Mouse (Mus musculus) urinary bladder, postnatal 10 days (tissue): Measurements from ENCODE around the gene Atg9a.

Experiments
- DNase-seq: peaks from one replicate; pipeline ENCODE4 v3.0.0; 2022; ENCODE audit warnings: low spot score

Atg9a gene

DNA sequence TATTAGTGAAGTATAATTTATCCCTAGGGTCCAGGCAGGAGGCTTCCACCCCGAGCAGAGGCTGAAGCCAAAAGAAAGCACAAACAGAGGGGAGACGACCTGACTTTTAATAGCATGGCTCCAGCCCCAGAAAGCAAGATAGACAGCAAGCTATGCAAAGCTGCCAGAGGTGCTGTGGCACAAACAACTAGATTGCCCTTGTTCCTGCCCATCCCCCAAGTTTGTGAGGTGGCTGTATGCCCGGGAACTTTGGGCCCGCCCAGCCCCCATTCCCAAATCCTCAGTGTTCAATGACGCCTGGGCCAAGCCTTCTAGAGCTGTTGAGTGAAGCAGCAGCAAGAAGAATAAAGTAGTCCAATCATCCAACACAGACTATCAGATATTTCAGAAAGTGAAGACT lies 22.9 kb upstream of the Atg9a start:
- DNase-seq, result no peak

DNA sequence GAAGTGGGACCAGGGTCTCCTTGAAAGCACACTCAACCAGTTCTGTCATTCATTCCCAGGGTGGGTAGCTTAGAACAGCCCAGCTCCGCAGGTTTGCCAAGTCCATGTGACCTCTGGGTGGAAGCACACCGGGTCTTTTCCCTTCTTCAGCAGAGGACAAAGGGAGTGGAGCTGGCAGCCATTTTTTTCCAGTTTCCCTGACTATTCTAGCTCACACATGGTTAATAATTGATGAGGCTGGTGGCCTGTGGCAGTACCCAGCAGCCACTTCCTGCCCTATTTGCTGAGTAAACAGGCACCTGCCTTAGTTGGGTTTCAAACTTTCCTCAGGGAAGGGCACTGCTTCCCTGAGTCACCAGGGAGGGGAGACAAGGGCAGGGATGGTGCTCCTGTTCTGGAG lies 22.4 kb upstream of the Atg9a start:
- DNase-seq, result no peak

DNA sequence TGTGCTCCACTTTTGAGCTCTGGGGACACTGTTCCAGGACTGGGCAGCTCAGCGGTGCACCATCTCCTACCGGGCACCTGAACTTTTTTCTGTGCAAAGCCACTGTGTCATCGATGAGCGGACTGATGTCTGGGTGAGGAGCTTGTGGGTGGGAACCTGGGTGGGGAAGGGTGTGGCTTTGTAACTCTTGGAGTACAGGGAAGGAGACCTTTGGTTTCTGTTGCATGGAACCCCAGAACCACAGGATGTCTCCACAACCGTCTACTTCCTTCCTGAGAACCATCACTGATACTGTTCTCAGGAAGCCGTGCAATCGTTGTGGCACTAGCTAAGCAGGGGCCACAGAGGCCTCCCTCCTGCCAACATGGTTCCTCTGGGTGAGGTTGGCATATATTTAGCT lies 21.1 kb upstream of the Atg9a start:
- DNase-seq, result no peak

DNA sequence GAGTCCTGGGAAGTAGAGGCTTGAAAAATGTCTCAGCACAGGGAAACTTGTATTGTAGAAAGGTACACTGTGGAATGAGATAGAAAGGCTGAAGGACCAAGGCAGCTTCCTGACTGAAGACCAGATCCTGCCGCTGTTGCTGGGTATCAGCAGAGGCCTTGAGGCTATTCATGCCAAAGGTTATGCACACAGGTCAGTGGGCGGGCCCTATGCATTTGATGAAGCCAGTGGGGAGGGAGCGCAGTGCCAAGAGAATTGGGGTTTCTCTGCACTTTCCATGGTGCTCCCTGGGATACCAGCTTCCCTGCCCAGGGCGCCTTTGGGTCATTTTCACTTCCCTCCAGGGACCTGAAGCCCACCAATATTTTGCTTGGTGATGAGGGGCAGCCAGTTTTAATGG lies 20.5 kb upstream of the Atg9a start:
- DNase-seq, result no peak

DNA sequence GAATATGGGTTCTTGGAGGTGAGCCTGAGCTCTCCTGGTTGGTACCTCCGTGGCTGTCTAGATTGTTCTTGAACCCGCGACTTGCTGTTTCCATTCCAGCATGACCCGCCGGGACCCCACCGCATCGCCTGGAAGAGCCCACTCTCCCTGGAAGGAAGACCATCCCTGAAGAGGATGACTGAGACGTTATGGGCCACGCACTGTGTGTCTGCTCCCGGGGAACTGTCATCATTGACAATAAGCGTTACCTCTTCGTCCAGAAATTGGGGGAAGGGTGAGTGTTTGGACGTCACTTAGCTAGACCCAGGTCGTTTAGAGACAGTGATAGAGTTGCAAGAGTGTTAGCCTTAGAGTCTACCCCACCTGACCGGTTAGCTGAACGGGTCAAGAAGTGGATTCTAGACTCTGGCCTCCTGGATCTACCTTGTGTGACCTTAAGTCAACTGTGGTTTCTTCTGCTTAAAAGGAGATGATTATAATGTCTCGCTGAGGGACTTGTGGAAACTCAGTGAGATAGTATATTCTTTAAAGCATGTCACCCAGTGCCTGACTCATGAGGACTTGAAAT lies 19.2 kb upstream of the Atg9a start:
- DNase-seq, result no peak

DNA sequence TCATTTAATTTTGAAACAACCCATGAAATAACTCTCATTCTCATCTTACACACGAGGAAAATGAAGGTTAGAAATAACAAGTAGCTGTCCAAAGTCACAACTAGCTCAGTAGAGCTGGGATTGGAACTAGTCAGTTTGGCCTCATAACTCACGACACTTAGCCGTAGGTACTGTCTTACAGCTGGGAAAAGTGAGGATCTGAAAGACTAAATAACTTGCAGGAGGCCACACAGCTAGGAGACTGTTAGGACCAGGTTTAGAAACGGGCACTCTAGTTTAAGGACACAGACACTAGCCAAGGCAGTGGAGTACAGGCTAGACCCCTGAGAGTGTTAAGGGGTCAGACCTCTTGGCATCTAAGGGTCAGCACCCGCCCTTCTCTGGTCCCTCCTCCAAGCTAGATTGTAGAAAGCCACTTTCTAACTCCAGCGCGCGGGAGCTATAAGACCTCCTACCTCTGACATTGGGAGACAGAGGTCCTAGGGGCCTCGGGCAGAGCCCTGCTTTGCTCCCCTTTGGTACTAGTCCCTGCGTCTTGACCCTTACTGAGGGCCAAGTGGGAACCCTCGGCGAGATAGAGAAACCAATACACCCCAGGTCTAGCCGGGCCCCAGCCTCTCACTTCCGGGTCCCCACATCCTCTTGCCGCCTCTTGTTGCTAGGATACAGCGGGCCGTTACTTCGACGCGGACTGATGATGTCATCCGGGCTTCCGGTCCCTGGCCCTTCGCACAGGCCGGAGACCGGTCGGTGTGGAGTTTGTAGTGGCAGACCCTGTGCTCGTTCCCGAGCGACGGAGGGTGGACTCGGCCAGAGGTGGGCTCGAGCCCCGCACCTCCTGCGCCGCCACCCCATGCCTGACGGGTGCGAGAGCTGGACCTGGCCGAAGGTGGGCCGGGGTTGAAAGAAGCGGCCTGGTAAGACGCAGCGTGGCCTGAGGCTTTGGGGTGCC lies 18.4 kb upstream of the Atg9a start, which contains the start of the genes Glb1l and Stk16:
TSS of gene Glb1l (minus strand) at position 678 of the 952 bp plus-strand sequence.
TSS of gene Stk16 (plus strand) at position 703 of the 952 bp plus-strand sequence.
- DNase-seq, result peak; percentile 87

DNA sequence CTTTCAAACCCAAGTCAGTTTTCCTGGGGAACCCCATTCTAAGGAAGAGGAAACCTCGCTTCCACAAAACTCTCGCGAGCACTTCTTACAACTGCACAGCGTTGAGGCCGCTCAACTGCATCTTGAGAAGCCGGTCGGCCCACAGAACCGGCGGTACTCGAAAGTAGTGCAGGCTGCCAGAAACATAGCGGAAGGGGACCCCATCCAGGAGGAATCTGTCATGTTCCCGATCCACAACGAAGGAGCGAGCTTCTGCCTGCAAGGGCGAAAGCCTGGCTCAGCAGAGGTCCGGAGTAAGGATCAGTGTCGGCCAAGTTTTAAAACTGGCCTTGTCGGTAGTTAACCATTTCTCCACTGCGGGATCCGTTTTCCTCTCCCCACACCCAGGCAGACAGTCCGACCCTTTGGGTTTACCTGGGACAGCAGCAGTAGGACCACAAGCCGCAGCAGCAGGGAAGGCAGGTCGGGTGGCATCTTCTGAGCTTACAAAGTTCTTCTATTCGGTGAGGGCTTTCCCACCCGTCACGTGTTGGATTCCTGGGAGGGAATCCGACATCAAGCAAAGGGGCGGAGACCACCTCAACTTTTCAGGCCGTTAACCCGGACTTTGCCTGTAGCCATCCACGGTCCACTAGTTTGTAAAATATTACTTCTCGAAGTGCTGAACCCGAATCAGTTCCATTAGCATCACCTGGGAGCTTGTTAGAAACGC lies 17.1 kb upstream of the Atg9a start:
- DNase-seq, result peak; percentile 26

DNA sequence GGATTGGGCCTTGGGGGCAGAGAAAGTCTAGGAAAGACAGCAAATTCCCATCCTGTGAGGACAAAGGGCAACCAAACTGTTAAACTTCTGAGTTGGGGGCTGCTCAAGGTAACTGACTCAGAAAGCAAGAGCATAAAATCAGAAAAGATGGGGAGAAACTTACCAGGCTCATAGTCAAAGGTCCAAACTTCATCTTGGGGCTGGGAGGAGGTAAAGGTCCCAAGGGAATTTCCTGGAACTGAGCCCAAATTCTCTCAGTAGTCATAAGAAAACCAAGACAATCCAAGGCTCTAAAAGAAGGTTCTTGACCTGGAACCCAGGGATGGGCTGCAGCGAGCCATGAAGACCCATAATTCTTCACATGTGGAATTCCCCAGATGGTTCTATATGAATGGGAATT lies 9.2 kb upstream of the Atg9a start:
- DNase-seq, result no peak

DNA sequence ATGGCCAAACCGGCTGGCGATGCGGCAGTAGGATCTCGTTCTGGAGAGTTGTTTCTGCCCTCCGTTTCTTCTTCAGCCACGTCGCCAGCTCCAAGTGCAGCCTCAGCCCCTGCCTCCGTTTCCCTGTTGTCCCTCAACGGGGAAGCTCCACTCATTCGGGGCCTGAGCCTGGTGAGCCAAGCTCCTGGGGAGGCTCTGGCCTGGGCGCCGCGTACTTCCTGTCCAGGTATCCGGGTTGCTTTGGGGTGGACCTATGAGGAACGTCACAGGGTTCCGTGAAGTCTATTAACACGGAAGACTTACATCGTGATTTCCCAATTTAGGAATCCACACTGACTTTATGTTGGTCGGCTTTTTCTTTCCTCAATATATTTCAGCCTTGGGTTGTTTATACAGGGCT lies 456 bp upstream of the Atg9a start:
- no peak for DNase-seq

DNA sequence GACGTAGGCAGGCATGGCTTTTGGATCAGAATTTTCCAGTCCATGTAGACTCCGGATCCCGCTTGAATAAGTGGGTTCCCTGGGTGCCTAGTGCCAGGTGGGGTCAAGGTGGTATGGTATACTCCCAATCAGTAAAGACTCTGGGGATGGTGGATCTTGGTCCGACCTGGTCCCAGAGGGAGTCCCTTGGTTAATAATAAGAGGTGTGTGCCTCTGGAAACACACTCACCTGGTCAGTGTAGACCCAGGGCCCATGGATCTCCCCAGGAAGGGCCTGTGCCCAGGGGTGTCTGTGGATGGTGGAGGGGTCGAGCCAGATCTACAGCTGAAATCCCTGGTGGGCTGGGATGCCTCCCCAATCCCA lies 756 bp downstream of the Atg9a start:
- DNase-seq, result no peak

DNA sequence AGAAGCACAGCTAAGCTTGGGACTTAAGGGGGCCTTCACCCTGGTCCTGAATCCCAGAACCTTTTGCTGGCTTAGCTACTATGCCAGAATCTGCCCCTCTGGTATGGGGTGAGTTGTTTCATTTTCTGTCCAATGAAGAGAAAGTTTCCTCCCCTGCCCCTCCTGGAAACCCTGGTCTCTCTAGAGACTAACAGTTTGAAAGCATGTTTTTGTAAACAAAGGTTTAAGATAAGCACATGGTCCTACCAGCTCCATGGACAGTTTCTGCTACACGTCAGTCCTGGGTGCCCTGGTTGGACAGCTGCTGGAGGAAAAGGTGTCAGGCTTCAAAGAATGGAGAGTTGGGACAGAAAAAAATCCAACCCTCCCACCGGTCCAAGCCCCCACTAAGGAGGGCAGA lies 1.4 kb downstream of the Atg9a start:
- DNase-seq, result no peak

DNA sequence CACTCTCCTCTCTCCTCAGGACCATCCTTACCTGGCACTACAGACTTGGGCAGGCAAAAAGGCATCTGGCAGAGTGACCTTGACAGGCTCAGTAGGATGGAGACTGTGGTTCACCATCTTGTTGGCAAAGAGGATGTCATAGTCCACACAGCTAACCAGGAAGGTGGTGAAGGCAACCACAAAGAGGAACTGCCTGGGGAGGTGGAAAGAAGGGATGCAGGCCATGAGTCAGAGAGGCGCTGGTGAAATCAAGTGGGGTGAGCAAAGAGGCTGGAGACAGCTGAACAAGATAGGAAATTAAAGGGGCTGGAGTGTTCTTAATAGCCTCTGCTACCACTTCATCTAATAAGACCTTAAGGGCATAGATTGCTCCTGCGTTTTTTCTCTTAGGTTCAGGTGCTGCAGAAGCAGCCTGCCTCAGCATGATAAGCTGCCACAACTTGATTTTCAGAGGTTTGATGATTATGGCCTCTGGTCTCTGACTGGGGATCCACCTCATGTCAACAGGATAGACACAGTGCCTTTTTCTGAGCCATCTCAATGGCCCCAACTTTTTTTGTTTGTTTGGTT lies 4.0 kb downstream of the Atg9a start:
- no peak for DNase-seq

DNA sequence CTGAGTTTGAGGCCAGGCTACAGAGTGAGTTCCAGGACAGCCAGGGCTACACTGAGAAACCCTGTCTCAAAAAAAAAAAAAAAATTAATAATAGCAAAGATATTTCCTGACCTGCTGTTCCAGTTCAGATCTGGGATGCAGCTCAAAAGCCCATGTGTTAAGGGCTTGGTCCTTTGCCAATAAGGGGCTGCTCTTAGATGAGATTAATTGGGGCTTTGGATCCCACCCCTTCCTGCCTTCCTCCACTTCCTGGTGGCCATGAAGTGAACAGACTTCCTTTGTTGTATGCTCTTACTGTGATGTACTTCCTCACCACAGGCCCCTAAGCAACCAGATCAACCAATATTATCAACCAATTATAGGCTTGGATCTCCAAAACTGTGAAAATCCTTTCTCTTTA lies 4.9 kb downstream of the Atg9a start:
- DNase-seq, result no peak

DNA sequence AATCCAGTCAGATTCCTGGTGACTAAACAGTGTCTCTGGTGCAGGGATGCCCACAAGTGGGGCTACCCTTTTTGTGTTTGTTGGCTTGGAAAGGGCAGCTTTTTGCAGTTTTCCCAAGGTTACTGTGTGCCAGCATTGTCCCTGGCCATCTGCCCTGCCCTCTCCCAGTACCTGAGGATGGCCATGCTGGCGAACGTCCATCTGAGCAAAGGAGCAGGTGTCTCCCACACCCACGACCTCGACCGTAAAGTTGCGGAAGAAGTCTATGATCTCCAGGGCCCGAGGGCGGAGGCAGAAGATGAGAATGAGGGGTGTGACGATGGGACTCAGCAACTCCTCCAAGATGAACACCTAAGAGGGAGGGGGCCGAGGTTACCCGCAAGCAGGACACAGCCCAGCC lies 6.5 kb downstream of the Atg9a start:
- DNase-seq, result no peak

DNA sequence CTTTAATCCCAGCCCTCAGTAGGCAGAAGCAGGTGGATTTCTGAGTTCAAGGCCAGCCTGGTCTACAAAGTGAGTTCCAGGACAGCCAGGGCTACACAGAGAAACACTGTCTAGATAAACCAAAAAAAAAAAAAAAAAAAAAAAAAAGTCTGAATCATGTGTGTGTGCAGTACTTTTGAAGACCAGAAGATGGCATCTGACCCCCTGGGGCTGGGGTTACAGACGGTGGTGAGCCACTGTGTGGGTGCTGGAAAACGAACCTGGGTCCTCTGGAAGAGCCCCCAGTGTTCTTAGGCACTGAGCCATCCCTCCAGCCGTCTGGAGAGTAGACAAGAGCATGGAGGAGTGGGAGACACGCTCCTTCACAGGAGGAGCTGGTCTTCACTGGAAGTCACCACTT lies 9.8 kb downstream of the Atg9a start:
- DNase-seq, result no peak

DNA sequence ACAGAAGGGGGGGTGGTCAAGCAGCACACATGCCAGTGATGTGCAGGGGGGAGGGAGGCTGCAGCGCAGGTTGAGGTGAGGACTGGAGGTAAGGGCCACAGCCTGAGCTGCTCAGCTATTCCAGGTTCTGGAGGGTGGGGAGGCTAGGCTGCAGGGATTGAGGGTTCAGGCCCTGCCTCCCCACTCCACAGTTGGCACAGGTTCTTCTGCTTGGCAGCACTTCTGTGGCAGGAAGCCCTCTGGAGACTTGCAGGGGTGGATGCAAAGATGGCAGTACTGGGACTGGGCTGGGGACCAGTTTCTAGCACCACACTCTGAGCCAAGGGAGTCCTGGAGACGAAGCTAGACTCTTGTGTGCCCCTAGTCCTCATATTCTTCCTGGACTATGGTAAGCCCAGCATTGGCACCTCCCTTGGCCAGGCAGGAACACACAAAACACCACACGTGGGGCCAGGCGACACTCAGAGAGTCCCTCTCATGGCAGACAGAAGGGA lies 10.6 kb downstream of the Atg9a start:
- DNase-seq, result no peak

DNA sequence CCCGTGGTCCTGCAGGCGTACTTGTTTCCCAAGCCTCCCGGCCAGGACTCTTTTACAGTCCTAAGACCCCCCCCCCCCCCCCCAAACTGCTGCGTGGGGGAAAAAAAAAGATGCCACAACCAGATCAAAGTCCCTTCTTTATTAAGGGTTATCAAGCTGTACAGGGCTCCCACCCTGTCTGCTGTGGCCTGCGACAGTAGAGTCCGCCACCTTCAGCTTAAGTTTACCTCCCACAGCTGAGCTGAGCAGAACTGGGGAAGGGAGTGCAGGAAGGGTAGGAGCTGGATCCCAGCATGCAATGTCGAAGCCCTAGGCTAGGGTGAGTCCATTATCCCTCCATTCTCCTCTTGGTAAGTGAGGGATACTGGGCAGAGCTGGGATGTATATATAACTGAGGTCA lies 11.3 kb downstream of the Atg9a start:
- DNase-seq, result no peak

DNA sequence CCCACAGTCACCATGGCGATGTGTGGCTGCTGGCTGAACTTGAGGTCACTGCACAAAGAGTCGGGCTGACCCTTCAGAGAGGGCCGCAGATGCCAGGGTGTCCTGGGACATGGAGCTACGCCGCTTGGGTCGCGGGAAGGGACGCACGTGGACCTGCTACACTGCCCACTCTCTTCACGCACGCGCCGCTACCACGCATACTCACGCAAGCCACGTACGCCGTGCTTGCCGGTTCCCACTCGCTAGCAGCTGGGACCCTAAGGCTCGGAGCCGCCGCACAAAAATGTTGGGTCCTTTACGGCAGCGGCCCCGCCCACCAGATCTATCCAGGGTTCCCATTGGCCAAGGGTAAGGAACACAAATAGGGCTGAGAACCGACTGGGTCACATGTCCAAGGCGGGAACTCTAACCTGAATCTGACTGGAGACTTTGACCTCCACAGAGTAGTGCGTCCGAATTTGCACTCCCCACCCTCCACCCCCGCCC lies 11.8 kb downstream of the Atg9a start, which contains the start of gene Abcb6:
TSS of gene Abcb6 (minus strand) at position 288 of the 486 bp plus-strand sequence.
- peak; percentile 45 for DNase-seq

DNA sequence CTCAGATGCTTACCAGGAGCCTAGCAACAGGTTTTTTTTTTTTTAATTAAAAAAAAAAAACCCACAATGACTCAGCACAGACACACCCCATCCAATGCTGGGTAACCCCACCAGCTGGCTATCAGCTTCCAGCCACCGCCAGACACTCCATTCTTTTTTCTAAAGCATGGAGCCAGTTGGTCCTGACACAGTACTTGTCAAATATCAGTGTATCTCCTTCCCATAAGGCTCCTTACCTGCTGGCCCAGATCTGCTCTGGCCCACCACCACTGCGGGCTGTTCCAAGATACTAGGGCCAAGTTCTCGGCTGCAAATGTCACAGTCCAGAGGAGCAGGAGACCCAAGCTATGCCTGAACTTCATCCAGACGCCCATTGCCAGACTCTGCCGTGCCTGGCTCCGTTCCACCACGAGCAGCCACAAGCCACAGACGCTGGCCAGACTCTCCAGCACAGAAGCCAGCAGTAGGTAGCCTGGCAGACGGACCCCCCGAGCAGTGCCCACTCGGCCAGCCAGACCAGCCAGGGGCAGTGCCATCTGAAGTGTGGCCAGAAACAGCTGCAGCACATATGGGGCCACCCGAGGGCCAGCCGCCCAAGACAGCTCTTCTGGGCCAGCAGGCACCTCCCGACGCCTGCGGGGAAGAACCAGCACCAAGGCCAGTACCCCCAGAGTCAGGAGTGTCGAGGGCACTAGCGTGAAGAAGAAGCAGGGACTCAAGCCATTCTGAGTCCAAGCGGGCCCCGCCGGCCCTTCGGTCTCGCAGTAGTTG lies 12.5 kb downstream of the Atg9a start:
- no peak for DNase-seq

DNA sequence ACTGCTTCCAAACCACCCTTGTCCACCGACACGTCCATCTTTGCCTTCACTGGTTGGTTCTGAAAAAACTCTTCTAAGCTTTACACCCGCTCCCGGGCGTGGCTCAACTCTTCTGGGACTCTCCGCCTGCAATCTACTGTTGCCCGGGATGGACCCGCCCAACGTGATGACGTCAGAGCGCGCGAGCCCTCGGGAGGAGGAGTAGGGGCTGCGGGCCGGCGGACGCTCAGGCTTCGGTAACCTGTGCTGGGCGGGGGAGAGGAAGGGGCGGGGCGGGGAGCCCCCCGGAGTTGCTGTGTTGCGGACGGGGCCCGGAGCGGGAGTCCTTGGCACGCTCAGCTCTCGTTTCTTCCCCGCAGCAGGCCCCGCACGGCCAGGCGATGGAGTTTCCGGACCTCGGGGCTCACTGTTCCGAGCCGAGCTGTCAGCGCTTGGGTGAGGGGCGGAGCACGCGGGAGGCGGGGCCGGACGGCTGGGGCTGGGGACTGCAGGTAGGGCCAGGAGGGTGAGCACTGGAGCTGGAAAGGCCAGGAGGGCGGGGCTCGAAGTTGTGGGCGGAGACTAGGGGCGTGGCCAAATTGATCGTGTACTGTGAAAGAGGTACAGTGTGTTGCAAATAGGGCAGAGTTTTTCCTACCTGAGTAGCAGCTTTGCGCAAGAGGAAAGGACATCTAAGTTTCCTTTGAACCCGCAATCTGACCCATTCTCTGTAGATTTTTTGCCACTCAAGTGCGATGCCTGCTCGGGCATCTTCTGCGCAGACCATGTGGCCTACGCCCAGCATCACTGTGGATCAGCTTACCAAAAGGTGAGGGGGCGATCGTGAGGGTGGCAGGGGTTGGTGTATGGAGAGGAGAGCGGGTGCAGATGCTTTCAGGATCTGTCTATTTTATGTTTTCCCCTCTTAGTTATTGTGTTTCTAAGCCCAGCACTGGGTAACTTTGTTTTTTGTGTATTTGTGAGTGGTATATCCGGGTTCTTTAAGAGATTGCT lies 23.2 kb downstream of the Atg9a start, which contains the start of gene Zfand2b:
TSS of gene Zfand2b (plus strand) at position 175 of the 993 bp plus-strand sequence.
- DNase-seq, result peak; percentile 93
